Mouse (Mus musculus) hindbrain, embryonic 10.5 days (tissue): Measurements from ENCODE around the gene Dmrtc1c2. TPM values are rescaled to one million over a fixed set of nuclear protein-coding genes. Genes with fewer than 3 reads are reported as not detected.
"Not testable (repeated sequence)": the region's sequence is repeated elsewhere in the genome, so short reads cannot be mapped to it uniquely, and the experiment has no call there.

Experiments used
- DNase-seq: peaks from one replicate; pipeline ENCODE4 v3.0.0-alpha.2; 2017; ENCODE audit warnings: low spot score
- H3K27ac ChIP-seq: fragments of 300-500 bp; sonication (generic); 2 replicates; pipeline ENCODE4 v1.5.1; 2016; ENCODE audit warnings: mild to moderate bottlenecking, moderate library complexity
- H3K27me3 ChIP-seq: fragments of 300-500 bp; sonication (generic); 2 replicates; pipeline ENCODE4 v1.6.1; 2016; ENCODE audit warnings: mild to moderate bottlenecking; ENCODE audit not compliant: poor library complexity, insufficient read depth, severe bottlenecking
- H3K36me3 ChIP-seq: fragments of 300-500 bp; sonication (generic); 2 replicates; pipeline ENCODE4 v1.6.1; 2016; ENCODE audit warnings: mild to moderate bottlenecking, moderate library complexity
- H3K4me1 ChIP-seq: fragments of 300-500 bp; sonication (generic); replicated peaks from 2 replicates; pipeline ENCODE4 v1.6.1; 2016; ENCODE audit warnings: mild to moderate bottlenecking
- H3K4me3 ChIP-seq: fragments of 300-500 bp; sonication (generic); 2 replicates; pipeline ENCODE4 v1.5.1; 2016; ENCODE audit warnings: mild to moderate bottlenecking, moderate library complexity
- H3K9me3 ChIP-seq: fragments of 300-500 bp; sonication (generic); 2 replicates; pipeline ENCODE4 v1.6.1; 2016; ENCODE audit warnings: mild to moderate bottlenecking, moderate library complexity
- WGBS: fragments of 180-500 bp; shearing (Covaris S2); methylation state at CpG from one replicate; pipeline ENCODE4 v1.1.7; 2016; 5-methylcytosine and 5-hydroxymethylcytosine counted together
- polyA plus RNA-seq: library from polyadenylated mRNA; unstranded; fragments of >200 nt; fragmentation: Nextera tagmentation; extraction: Ambion mirVana; gene quantifications from 2 replicates; pipeline ENCODE4 v1.2.1, GENCODE M21; 2016

Dmrtc1c2 gene
- polyA plus RNA-seq: not detected in 2 replicates

GRCm38 (mm10) chrX:102854516-102854915, at the start of gene Dmrtc1c2:
Gene Dmrtc1c2, minus strand, starts transcription at chrX:102854616.
- 72% methylated on average over 6 of the region's 13 CpGs for WGBS
- not testable (repeated sequence) for DNase-seq, H3K27me3 ChIP-seq, H3K27ac ChIP-seq, H3K36me3 ChIP-seq, H3K4me3 ChIP-seq, H3K9me3 ChIP-seq, H3K4me1 ChIP-seq

- Histone ChIP-seq H3K27me3 (peaks cover 10% of the 10 kb centered on the region), H3K4me3 (no peak within 1 kb of the TSS), H3K4me1 (no peaks in the 10 kb centered on the region), H3K27ac (no peak within 1 kb of the TSS), H3K9me3 (no peaks in the 10 kb centered on the region), H3K36me3 (no peaks in the 10 kb centered on the region)
- no peak for DNase-seq
- WGBS: 90% methylated on average over 6 of the region's 6 CpGs
Measured at GRCm38 (mm10) chrX:102867871-102868270, 13.5 kb upstream of the Dmrtc1c2 start, which contains the start of gene 1700031F05Rik. Gene 1700031F05Rik, minus strand, starts transcription at chrX:102867971.

- no peaks in the 10 kb centered on the region for H3K9me3 ChIP-seq
- no peaks in the 10 kb centered on the region for H3K36me3 ChIP-seq
- WGBS: 62% methylated on average over 4 of the region's 4 CpGs
- H3K4me1 ChIP-seq: no peaks in the 10 kb centered on the region
- no peak overlapping the region for H3K27ac ChIP-seq
- peaks cover 20% of the 10 kb centered on the region; the same call in 1 of the 2 replicates for H3K27me3 ChIP-seq
- H3K4me3 ChIP-seq: no peak overlapping the region
- no peak for DNase-seq
Measured at GRCm38 (mm10) chrX:102812311-102812710, 42.1 kb downstream of the Dmrtc1c2 start.

- H3K9me3 ChIP-seq, H3K27me3 ChIP-seq: not testable (repeated sequence)
- WGBS: 93% methylated on average over 5 of the region's 14 CpGs
Measured at GRCm38 (mm10) chrX:102802663-102803062, 51.8 kb downstream of the Dmrtc1c2 start, which contains the start of gene Dmrtc1c1. Gene Dmrtc1c1, plus strand, starts transcription at chrX:102802963.

More at GRCm38 (mm10) chrX:102802663-102803062, 51.8 kb downstream of the Dmrtc1c2 start, which contains the start of gene Dmrtc1c1:
- not testable (repeated sequence) for H3K27ac ChIP-seq, DNase-seq, H3K4me3 ChIP-seq, H3K36me3 ChIP-seq, H3K4me1 ChIP-seq

Other genes with a start within 250 kb of the Dmrtc1c2 start
- 6.3 and 6.6 TPM in 2 replicates for gene Phka1, start 210.4 kb downstream of the Dmrtc1c2 start, polyA plus RNA-seq
- not detected in 2 replicates for gene Gm3880, start 167.6 kb downstream of the Dmrtc1c2 start, polyA plus RNA-seq
- gene Gm9112, start 147.0 kb downstream of the Dmrtc1c2 start, polyA plus RNA-seq: not detected in 2 replicates
- not detected in 2 replicates for gene Dmrtc1b, start 146.8 kb downstream of the Dmrtc1c2 start, polyA plus RNA-seq
- not detected in 2 replicates for gene Dmrtc1c1, start 51.7 kb downstream of the Dmrtc1c2 start, polyA plus RNA-seq
- not detected in 2 replicates for gene 1700031F05Rik, start 13.4 kb upstream of the Dmrtc1c2 start, polyA plus RNA-seq
- gene Dmrtc1a, start 54.1 kb upstream of the Dmrtc1c2 start, polyA plus RNA-seq: 0.30 and 0.58 TPM in 2 replicates
- gene 1700011M02Rik, start 54.3 kb upstream of the Dmrtc1c2 start, polyA plus RNA-seq: not detected in 2 replicates
- not detected in 2 replicates for gene 1700018G05Rik, start 73.8 kb upstream of the Dmrtc1c2 start, polyA plus RNA-seq